Mouse (Mus musculus): Measurements from ENCODE around the gene Gm7735. TPM values are rescaled to one million over a fixed set of nuclear protein-coding genes. Genes with fewer than 3 reads are reported as not detected.

Gene Gm7735
- not detected in 2 replicates for polyA plus RNA-seq (2012; rRNA removed; ENCODE audit: low replicate concordance)

DNA sequence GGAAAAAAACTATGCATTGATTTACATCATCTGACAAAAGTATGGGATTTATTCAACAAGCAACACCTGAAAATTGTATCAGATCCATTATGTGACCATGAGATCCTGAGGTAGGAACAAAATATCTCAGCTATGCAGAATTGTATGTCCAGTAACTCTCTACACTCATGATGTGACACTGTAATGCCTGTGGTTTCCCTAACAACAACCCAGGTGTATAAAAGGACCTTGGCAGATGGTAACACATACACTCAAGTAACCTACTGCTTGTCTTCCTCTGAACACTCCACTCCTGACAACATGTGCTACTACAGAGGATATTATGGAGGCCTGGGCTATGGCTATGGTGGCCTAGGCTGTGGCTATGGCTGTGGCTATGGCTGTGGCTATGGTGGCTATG lies at the start of gene Gm7735:
Gene Gm7735 (plus strand): TSS at position 301 of the 400 bp plus-strand sequence.

DNA sequence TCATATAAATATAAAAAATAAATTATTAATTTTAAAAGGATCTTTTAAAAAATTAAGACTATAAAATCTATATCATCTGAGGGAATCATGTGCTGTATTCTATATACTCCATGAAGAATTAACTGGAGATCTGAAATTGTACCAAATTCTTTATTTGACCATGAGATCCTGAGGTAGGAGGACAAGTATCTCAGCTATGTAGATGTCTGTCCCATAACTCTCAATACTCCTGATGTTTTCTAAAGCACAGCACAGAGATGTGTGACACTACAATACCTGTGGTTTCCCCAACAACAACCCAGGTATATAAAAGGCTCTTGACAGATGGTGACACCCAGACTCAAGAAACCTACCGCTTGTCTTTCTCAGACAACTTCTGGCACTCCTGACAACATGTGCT lies 28.7 kb upstream of the Gm7735 start, which contains the start of gene Gm6358:
Gene Gm6358 (plus strand): TSS at position 301 of the 400 bp plus-strand sequence.

DNA sequence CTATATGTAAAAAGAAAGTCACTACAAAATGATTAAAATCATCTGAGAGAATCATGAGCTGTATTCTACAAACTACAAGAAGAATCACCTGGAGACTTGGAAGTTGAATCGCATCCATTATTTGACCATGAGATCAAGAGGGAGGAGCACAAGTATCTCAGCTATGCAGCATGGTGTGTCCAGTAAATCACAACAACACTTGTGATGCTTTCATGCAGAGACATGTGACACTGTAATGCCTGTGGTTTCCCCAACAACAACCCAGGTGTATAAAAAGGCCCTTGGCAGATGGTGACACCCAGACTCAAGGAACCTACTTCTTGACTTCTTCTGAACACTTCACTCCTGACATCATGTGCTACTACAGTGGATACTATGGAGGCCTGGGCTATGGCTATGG lies 18.5 kb upstream of the Gm7735 start, which contains the start of gene Gm10061:
Gene Gm10061 (plus strand): TSS at position 301 of the 400 bp plus-strand sequence.

DNA sequence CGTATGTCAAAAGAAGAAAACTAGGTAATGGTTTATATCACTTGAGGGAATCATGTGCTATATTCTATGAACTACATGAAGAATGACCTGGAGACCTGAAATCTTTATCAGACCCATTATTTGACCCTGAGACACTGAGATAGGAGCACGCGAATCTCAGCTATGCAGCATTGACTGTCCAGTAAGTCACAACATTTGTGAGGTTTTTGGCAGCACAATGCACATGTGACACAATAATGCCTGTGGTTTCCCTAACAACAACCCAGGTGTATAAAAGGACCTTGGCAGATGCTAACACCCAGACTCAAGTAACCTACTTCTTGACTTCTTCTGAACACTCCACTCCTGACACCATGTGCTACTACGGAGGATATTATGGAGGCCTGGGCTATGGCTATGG lies 11.6 kb upstream of the Gm7735 start, which contains the start of gene Gm9789:
Gene Gm9789 (plus strand): TSS at position 301 of the 400 bp plus-strand sequence.

DNA sequence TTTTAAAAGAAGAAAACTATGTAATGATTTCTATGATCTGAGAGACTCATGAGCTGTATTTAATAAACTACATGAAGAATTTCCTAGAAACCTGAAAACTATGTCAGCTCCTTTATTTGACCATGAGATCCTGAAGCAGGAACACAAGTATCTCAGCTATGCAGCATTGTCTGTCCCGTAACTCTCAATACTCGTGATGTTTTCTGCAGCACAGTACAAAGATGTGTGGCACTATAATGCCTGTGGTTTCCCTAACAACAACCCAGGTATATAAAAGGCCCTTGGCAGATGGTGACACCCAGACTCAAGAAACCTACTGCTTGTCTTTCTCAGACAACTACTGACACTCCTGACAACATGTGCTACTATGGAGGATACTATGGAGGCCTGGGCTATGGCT lies 5.1 kb downstream of the Gm7735 start, which contains the start of gene 1110057P08Rik:
Gene 1110057P08Rik (plus strand): TSS at position 301 of the 400 bp plus-strand sequence.

DNA sequence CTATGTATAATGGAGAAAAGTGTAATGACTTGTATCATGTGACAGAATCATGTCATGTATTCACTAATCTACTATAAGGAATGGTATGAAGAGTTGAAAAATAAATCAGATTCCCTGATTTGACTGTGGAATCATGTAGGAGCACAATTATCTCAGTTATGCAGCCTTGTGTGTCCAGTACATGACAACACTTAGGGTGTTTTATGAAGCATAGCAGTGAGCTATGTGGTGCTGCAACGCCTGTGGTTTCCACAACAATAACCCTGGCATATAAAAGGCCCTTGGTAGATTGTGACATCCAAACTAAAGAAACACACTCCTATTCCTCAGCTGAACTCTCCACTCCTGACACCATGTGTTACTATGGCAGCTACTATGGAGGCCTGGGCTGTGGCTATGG lies 36.3 kb downstream of the Gm7735 start, which contains the start of gene Krtap20-2:
Gene Krtap20-2 (plus strand): TSS at position 301 of the 400 bp plus-strand sequence.

Other genes with a start within 250 kb of the Gm7735 start
- not detected in 2 replicates for gene Krtap19-9b, start 237.2 kb upstream of the Gm7735 start, polyA plus RNA-seq (2012; rRNA removed; ENCODE audit: low replicate concordance)
- not detected in 2 replicates for gene Krtap16-3, start 206.6 kb upstream of the Gm7735 start, polyA plus RNA-seq (2012; rRNA removed; ENCODE audit: low replicate concordance)
- gene Krtap22-2, start 158.7 kb upstream of the Gm7735 start, polyA plus RNA-seq (2012; rRNA removed; ENCODE audit: low replicate concordance), result not detected in 2 replicates
- not detected in 2 replicates for gene Gm10229, start 154.2 kb upstream of the Gm7735 start, polyA plus RNA-seq (2012; rRNA removed; ENCODE audit: low replicate concordance)
- gene Krtap6-1, start 137.8 kb upstream of the Gm7735 start, polyA plus RNA-seq (2012; rRNA removed; ENCODE audit: low replicate concordance), result not detected in 2 replicates
- gene Gm10228, start 128.0 kb upstream of the Gm7735 start, polyA plus RNA-seq (2012; rRNA removed; ENCODE audit: low replicate concordance), result not detected in 2 replicates
- gene Krtap6-5, start 121.6 kb upstream of the Gm7735 start, polyA plus RNA-seq (2012; rRNA removed; ENCODE audit: low replicate concordance), result not detected in 2 replicates
- not detected in 2 replicates for gene 1110025L11Rik, start 105.5 kb upstream of the Gm7735 start, polyA plus RNA-seq (2012; rRNA removed; ENCODE audit: low replicate concordance)
- not detected in 2 replicates for gene Krtap6-3, start 85.5 kb upstream of the Gm7735 start, polyA plus RNA-seq (2012; rRNA removed; ENCODE audit: low replicate concordance)
- gene Gm6358, start 28.6 kb upstream of the Gm7735 start, polyA plus RNA-seq (2012; rRNA removed; ENCODE audit: low replicate concordance), result not detected in 2 replicates
- gene Gm10061, start 18.4 kb upstream of the Gm7735 start, polyA plus RNA-seq (2012; rRNA removed; ENCODE audit: low replicate concordance), result not detected in 2 replicates
- not detected in 2 replicates for gene Gm9789, start 11.5 kb upstream of the Gm7735 start, polyA plus RNA-seq (2012; rRNA removed; ENCODE audit: low replicate concordance)
- not detected in 2 replicates for gene 1110057P08Rik, start 5.2 kb downstream of the Gm7735 start, polyA plus RNA-seq (2012; rRNA removed; ENCODE audit: low replicate concordance)
- gene Krtap20-2, start 36.4 kb downstream of the Gm7735 start, polyA plus RNA-seq (2012; rRNA removed; ENCODE audit: low replicate concordance), result not detected in 2 replicates
- gene Krtap21-1, start 234.4 kb downstream of the Gm7735 start, polyA plus RNA-seq (2012; rRNA removed; ENCODE audit: low replicate concordance), result not detected in 2 replicates